Mouse (Mus musculus) heart, embryonic 15.5 days (tissue): ENCODE measurements at regions not wholly inside any gene's neighbourhood (a gene's known extent, or its start where the extent isn't known, plus 50 kb on each side); places are given as distances from the start of the nearest gene placed in this dataset.
A peak's percentile ranks its signal among the peaks of the same experiment; 100 is the strongest.

Source experiments
- ATAC-seq: fragments of 200-750 bp; cut with Nextera tagmentation; replicated peaks from 2 replicates; pipeline ENCODE4 v1.8.0; 2017; ENCODE audit warnings: low read depth, moderate TSS enrichment; ENCODE audit not compliant: insufficient number of reproducible peaks, insufficient read depth, low FRiP score
- H3K27ac ChIP-seq: fragments of 300-500 bp; sonication (generic); 2 replicates; pipeline ENCODE4 v1.5.1; 2015; ENCODE audit warnings: mild to moderate bottlenecking, inconsistent platforms
- H3K27me3 ChIP-seq: fragments of 300-500 bp; sonication (generic); 2 replicates; pipeline ENCODE4 v1.6.1; 2015; ENCODE audit warnings: inconsistent platforms
- H3K36me3 ChIP-seq: fragments of 300-500 bp; sonication (generic); 2 replicates; pipeline ENCODE4 v1.6.1; 2015; ENCODE audit warnings: mild to moderate bottlenecking, inconsistent platforms
- H3K4me1 ChIP-seq: fragments of 300-500 bp; sonication (generic); replicated peaks from 2 replicates; pipeline ENCODE4 v1.6.1; 2015; ENCODE audit warnings: inconsistent platforms
- H3K4me2 ChIP-seq: fragments of 300-500 bp; sonication (generic); 2 replicates; pipeline ENCODE4 v1.6.1; 2015; ENCODE audit warnings: inconsistent platforms, mild to moderate bottlenecking, moderate library complexity
- H3K4me3 ChIP-seq: fragments of 300-500 bp; sonication (generic); 2 replicates; pipeline ENCODE4 v1.5.1; 2015; ENCODE audit warnings: mild to moderate bottlenecking, inconsistent platforms
- H3K9ac ChIP-seq: fragments of 300-500 bp; sonication (generic); 2 replicates; pipeline ENCODE4 v1.6.1; 2015; ENCODE audit warnings: mild to moderate bottlenecking, inconsistent platforms
- H3K9me3 ChIP-seq: fragments of 300-500 bp; sonication (generic); replicated peaks from 2 replicates; pipeline ENCODE4 v1.6.1; 2016; ENCODE audit warnings: inconsistent platforms
- WGBS: fragments of 180-500 bp; shearing (Covaris S2); methylation state at CpG from one replicate; pipeline ENCODE4 v1.1.7; 2015; ENCODE audit warnings: mixed read lengths; 5-methylcytosine and 5-hydroxymethylcytosine counted together

GRCm38 (mm10) chr5:119984206-119984605 lies 132.1 kb upstream of the Rbm19 start:
- no peak overlapping the region for H3K27ac ChIP-seq
- no peaks in the 10 kb centered on the region for H3K36me3 ChIP-seq
- 76% methylated on average over 7 of the region's 7 CpGs for WGBS
- ATAC-seq: no peak
- H3K4me1 ChIP-seq: peaks cover 16% of the 10 kb centered on the region
- no peaks in the 10 kb centered on the region for H3K9me3 ChIP-seq
- H3K4me2 ChIP-seq: no peak overlapping the region
- no peak overlapping the region for H3K4me3 ChIP-seq
- no peaks in the 10 kb centered on the region for H3K27me3 ChIP-seq
- no peak overlapping the region for H3K9ac ChIP-seq

GRCm38 (mm10) chr5:119992130-119992529 lies 124.1 kb upstream of the Rbm19 start:
- H3K4me1 ChIP-seq: peaks cover 16% of the 10 kb centered on the region
- no peaks in the 10 kb centered on the region for H3K9me3 ChIP-seq
- ATAC-seq: no peak
- H3K4me2 ChIP-seq: no peak overlapping the region
- H3K36me3 ChIP-seq: no peaks in the 10 kb centered on the region
- 90% methylated on average over 3 of the region's 3 CpGs for WGBS
- no peak overlapping the region for H3K27ac ChIP-seq
- no peak overlapping the region for H3K4me3 ChIP-seq
- H3K27me3 ChIP-seq: no peaks in the 10 kb centered on the region
- H3K9ac ChIP-seq: no peak overlapping the region

GRCm38 (mm10) chr5:119995726-119996125 lies 120.5 kb upstream of the Rbm19 start:
- 90% methylated on average over 1 of the region's 1 CpGs for WGBS

GRCm38 (mm10) chr5:120005696-120006469 lies 110.4 kb upstream of the Rbm19 start:
- peak; percentile 70 for ATAC-seq
- Histone ChIP-seq H3K4me3 (no peak overlapping the region), H3K27ac (peak overlapping the region; percentile 39; the same call in 1 of the 2 replicates), H3K36me3 (no peaks in the 10 kb centered on the region), H3K9me3 (no peaks in the 10 kb centered on the region; the same call in 1 of the 2 replicates), H3K4me1 (peaks cover 11% of the 10 kb centered on the region), H3K4me2 (no peak overlapping the region), H3K9ac (no peak overlapping the region), H3K27me3 (no peaks in the 10 kb centered on the region)
- WGBS: 37% methylated on average over 6 of the region's 6 CpGs

More at GRCm38 (mm10) chr5:119995726-119996125, 120.5 kb upstream of the Rbm19 start:
- Histone ChIP-seq H3K4me2 (no peak overlapping the region), H3K27me3 (no peaks in the 10 kb centered on the region), H3K4me1 (no peaks in the 10 kb centered on the region), H3K4me3 (no peak overlapping the region), H3K9me3 (no peaks in the 10 kb centered on the region), H3K27ac (no peak overlapping the region), H3K9ac (no peak overlapping the region), H3K36me3 (no peaks in the 10 kb centered on the region)
- ATAC-seq: no peak

GRCm38 (mm10) chr5:120007738-120008137 lies 108.5 kb upstream of the Rbm19 start:
- WGBS: 73% methylated on average over 6 of the region's 6 CpGs
- no peak overlapping the region for H3K4me2 ChIP-seq
- H3K9ac ChIP-seq: no peak overlapping the region
- no peak overlapping the region for H3K27ac ChIP-seq
- H3K27me3 ChIP-seq: no peaks in the 10 kb centered on the region
- H3K36me3 ChIP-seq: no peaks in the 10 kb centered on the region
- H3K4me1 ChIP-seq: peaks cover 11% of the 10 kb centered on the region
- no peak overlapping the region for H3K4me3 ChIP-seq
- no peak for ATAC-seq
- no peaks in the 10 kb centered on the region; the same call in 1 of the 2 replicates for H3K9me3 ChIP-seq

GRCm38 (mm10) chr5:120008306-120008705 lies 108.0 kb upstream of the Rbm19 start:
- Histone ChIP-seq H3K36me3 (no peaks in the 10 kb centered on the region), H3K27ac (no peak overlapping the region), H3K9ac (no peak overlapping the region), H3K4me2 (no peak overlapping the region), H3K27me3 (no peaks in the 10 kb centered on the region), H3K4me3 (no peak overlapping the region), H3K9me3 (no peaks in the 10 kb centered on the region; the same call in 1 of the 2 replicates), H3K4me1 (peaks cover 11% of the 10 kb centered on the region)
- WGBS: 80% methylated on average over 9 of the region's 9 CpGs
- ATAC-seq: no peak

GRCm38 (mm10) chr5:120015417-120015816 lies 100.8 kb upstream of the Rbm19 start:
- Histone ChIP-seq H3K9me3 (no peaks in the 10 kb centered on the region; the same call in 1 of the 2 replicates), H3K27ac (no peak overlapping the region), H3K27me3 (peaks cover 30% of the 10 kb centered on the region), H3K9ac (no peak overlapping the region), H3K4me1 (peaks cover 7% of the 10 kb centered on the region), H3K36me3 (no peaks in the 10 kb centered on the region), H3K4me3 (no peak overlapping the region), H3K4me2 (no peak overlapping the region; the same call in 1 of the 2 replicates)
- ATAC-seq: peak; percentile 63; the same call in 1 of the 2 replicates
- 15% methylated on average over 10 of the region's 10 CpGs for WGBS

GRCm38 (mm10) chr5:120018126-120018525 lies 98.1 kb upstream of the Rbm19 start:
- Histone ChIP-seq H3K27ac (no peak overlapping the region), H3K27me3 (peaks cover 32% of the 10 kb centered on the region), H3K36me3 (no peaks in the 10 kb centered on the region), H3K4me1 (peaks cover 7% of the 10 kb centered on the region), H3K9ac (no peak overlapping the region), H3K4me2 (no peak overlapping the region), H3K9me3 (no peaks in the 10 kb centered on the region), H3K4me3 (no peak overlapping the region)
- WGBS: 81% methylated on average over 2 of the region's 2 CpGs
- ATAC-seq: no peak

- H3K36me3 ChIP-seq: no peaks in the 10 kb centered on the region
- no peak overlapping the region for H3K27ac ChIP-seq
- WGBS: 52% methylated on average over 5 of the region's 5 CpGs
- H3K4me3 ChIP-seq: no peak overlapping the region
- H3K9me3 ChIP-seq: no peaks in the 10 kb centered on the region
- peaks cover 32% of the 10 kb centered on the region for H3K27me3 ChIP-seq
- H3K4me2 ChIP-seq: no peak overlapping the region
- peak; percentile 62; the same call in 1 of the 2 replicates for ATAC-seq
- H3K9ac ChIP-seq: no peak overlapping the region
- H3K4me1 ChIP-seq: peaks cover 4% of the 10 kb centered on the region
These were observed 95.5 kb upstream of the Rbm19 start for GRCm38 (mm10) chr5:120020748-120021147.

- no peak overlapping the region for H3K9ac ChIP-seq
- H3K27ac ChIP-seq: no peak overlapping the region
- 92% methylated on average over 5 of the region's 5 CpGs for WGBS
- H3K4me3 ChIP-seq: no peak overlapping the region
- no peak for ATAC-seq
- H3K27me3 ChIP-seq: peaks cover 19% of the 10 kb centered on the region
- no peak overlapping the region for H3K4me2 ChIP-seq
- H3K36me3 ChIP-seq: no peaks in the 10 kb centered on the region
- H3K9me3 ChIP-seq: no peaks in the 10 kb centered on the region
- H3K4me1 ChIP-seq: peaks cover 2% of the 10 kb centered on the region; the same call in 1 of the 2 replicates
These were observed 94.0 kb upstream of the Rbm19 start for GRCm38 (mm10) chr5:120022276-120022675.

- 9% methylated on average over 9 of the region's 10 CpGs for WGBS
- Histone ChIP-seq H3K9ac (no peak overlapping the region), H3K9me3 (no peaks in the 10 kb centered on the region), H3K4me3 (no peak overlapping the region), H3K27ac (no peak overlapping the region), H3K4me1 (peaks cover 2% of the 10 kb centered on the region; the same call in 1 of the 2 replicates), H3K27me3 (0 out of 2 replicates have a peak, but pooled peaks cover 8% of the 10 kb centered on the region), H3K36me3 (no peaks in the 10 kb centered on the region), H3K4me2 (no peak overlapping the region)
- no peak for ATAC-seq
These were observed 92.2 kb upstream of the Rbm19 start for GRCm38 (mm10) chr5:120024071-120024470.

GRCm38 (mm10) chr5:120025212-120025611 lies 91.1 kb upstream of the Rbm19 start:
- Histone ChIP-seq H3K4me1 (peaks cover 2% of the 10 kb centered on the region; the same call in 1 of the 2 replicates), H3K4me3 (no peak overlapping the region), H3K4me2 (no peak overlapping the region), H3K27ac (no peak overlapping the region), H3K9ac (no peak overlapping the region), H3K36me3 (no peaks in the 10 kb centered on the region), H3K27me3 (0 out of 2 replicates have a peak, but pooled peaks cover 8% of the 10 kb centered on the region), H3K9me3 (no peaks in the 10 kb centered on the region)
- no peak for ATAC-seq
